Mouse (Mus musculus): ENCODE results near the gene Rnf185.

Gene Rnf185

DNA sequence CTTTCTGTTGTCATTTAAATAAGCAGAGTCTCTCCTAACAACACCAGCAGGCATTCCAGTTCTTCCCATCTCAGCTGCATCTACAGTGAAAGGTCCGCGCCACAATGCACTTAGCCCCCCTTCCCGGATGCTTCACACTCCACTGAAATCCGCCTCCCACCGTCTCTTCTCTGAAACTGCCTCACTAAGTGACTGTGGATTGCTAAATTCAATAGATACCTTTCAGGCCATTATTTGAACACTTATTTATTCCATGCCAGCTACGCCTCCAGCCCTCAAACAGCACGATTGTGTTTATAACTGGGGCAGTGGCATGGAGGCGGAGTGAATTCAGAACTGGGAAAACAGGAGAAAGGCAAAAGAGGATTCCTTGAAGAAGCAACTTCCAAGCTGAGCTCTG, 55.6 kb downstream of the Rnf185 start:
- no peak for DNase-seq (ENCODE audit: low read depth, low spot score)

GRCm38 (mm10) chr11:3396091-3396490, 56.1 kb downstream of the Rnf185 start:
- no peak for DNase-seq (ENCODE audit: low read depth, low spot score)

GRCm38 (mm10) chr11:3394520-3394919, 57.6 kb downstream of the Rnf185 start:
- DNase-seq (ENCODE audit: low read depth, low spot score): no peak

GRCm38 (mm10) chr11:3392526-3392925, 59.6 kb downstream of the Rnf185 start:
- DNase-seq (ENCODE audit: low read depth, low spot score): no peak

DNA sequence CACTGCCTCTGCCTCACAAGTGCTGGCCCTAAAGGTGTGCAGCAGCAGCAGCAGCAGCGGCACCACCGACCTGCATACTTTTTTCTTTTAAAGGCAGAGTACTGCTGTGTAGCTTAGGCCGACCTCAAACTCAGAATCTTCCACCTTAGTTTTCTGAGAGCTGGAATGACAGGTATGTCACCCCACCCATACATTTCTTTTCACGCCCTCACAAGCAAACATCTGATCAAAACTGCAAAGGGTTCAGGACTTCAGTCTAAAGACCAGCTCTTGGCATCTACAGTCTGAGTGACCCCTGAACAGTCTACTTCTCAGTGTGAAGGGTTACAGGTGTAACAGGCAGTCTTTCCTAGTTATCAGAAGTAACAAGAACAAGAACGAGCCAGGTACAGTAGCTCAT, 61.4 kb downstream of the Rnf185 start:
- DNase-seq (ENCODE audit: low read depth, low spot score): no peak

- no peak for DNase-seq (ENCODE audit: low read depth, low spot score)
Measured at GRCm38 (mm10) chr11:3389996-3390395, 62.2 kb downstream of the Rnf185 start.

GRCm38 (mm10) chr11:3387482-3388196, 64.5 kb downstream of the Rnf185 start:
- DNase-seq (ENCODE audit: low read depth, low spot score): no peak

GRCm38 (mm10) chr11:3386941-3387368, 65.2 kb downstream of the Rnf185 start:
- no peak for DNase-seq (ENCODE audit: low read depth, low spot score)

DNA sequence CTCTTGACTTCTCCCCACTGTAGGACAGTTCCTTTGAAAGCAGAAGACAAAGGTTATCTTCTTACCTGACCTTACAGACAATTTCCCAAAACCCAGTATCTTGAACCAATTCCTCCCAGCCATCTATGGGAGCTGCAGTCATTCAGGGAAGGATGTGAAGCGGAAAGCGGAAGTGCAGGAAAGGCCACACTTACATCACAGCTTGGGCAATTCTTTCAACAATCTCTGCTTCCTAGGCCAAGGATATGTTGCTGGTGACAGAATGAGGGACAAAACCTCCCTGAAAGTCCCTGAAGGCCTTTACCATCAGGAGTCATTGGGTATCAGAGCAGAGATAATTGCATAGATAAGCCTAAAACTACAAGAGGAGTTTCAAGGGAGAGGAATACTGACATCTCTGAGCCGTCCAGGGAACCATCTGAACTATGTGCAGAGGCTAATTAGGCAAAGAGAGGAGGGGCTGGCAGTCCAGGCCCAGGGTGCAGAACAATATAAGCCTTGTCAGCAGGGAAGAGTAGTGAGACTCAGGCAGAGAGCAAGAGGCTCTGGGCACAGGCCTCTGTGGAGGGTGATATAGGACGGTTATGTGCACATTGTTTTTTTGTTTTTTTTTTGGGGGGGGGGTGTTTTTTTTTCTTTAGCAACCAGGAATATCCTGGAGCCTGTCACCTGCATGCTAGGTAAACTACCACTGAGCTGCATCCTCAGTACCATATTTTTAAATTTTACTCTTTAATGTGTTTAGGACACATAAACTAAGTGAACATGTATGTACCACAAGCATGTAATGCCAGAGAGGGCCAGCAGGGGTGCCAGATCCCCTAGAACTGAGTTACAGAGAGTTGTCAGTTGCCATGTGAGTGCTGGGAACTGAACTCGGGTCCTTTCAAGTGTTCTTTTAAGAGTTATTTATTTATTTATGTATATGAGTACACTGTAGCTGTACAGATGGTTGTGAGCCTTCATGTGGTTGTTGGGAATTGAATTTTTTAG, 69.3 kb downstream of the Rnf185 start:
- no peak for DNase-seq (ENCODE audit: low read depth, low spot score)

DNA sequence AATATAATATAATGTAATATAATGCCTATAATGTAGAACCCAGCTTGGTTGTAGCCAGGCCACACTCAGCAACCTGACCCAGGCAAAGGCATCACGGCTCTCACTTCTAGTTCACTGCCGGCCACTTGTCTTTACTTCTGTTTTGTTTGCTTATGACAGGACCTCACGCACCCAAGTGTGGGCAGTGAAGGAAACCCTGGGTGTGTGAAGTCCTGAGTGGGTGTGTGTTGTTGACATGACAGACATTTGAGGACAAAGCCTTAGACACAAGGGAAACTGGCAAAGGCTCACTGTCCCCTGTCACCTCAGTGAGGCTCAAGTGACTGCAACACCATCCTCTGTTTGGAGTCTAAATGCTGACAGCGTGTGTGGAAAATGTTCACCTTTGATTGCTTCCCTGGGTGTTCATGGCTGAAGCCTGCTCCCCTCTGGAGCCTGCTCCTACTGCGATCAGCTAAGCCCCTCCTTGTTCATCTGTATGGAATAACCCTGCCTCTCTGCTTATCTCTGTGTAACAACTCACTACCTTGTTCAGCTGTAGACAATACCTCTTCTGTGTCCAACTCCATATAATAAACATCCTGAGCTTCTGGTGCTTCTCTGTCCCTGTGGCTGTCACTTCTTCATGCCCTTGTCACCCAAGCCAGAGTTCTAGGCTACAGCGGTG, 70.9 kb downstream of the Rnf185 start:
- no peak for DNase-seq (ENCODE audit: low read depth, low spot score)

- DNase-seq (ENCODE audit: low read depth, low spot score): no peak
Measured at GRCm38 (mm10) chr11:3379427-3379826, 72.7 kb downstream of the Rnf185 start.

- no peak for DNase-seq (ENCODE audit: low read depth, low spot score)
Measured at GRCm38 (mm10) chr11:3374741-3375140, 77.4 kb downstream of the Rnf185 start.

- DNase-seq (ENCODE audit: low read depth, low spot score): no peak
Measured at GRCm38 (mm10) chr11:3374293-3374645, 77.9 kb downstream of the Rnf185 start.

DNA sequence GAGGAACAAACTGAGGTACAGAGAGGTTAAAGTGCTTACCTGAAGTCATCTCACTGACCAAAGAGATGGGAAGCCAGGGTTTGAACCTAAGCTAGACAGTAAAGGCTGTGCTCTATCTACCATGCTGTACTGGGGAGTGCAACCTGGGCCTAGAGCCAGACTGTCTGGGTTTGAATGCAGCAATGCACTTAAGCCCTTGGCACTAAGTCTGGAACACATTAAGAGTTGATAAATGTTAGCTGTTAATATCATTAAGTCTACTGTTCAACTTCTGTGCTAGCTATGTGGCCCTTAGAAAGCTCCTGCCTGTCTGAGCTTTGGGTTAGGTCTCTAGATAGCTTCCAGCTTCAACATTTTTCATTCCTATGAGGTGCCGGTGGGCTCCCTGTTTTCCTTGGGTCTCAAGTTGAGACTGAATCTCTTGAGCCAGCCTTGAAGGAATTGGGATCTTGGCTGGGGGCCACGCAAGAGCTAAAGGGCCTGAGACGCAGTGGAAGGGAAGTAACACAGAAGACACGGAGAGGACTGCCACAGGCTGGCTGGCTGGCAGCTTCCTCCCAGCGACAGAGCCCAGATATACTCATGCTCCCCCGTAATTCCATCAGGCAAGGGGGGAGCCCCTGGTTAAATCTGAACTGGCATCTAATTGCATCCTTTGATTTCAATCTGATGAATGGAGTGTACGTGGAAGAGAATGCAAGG, 78.4 kb downstream of the Rnf185 start:
- DNase-seq (ENCODE audit: low read depth, low spot score): no peak

GRCm38 (mm10) chr11:3371599-3372295, 80.4 kb downstream of the Rnf185 start:
- no peak for DNase-seq (ENCODE audit: low read depth, low spot score)

DNA sequence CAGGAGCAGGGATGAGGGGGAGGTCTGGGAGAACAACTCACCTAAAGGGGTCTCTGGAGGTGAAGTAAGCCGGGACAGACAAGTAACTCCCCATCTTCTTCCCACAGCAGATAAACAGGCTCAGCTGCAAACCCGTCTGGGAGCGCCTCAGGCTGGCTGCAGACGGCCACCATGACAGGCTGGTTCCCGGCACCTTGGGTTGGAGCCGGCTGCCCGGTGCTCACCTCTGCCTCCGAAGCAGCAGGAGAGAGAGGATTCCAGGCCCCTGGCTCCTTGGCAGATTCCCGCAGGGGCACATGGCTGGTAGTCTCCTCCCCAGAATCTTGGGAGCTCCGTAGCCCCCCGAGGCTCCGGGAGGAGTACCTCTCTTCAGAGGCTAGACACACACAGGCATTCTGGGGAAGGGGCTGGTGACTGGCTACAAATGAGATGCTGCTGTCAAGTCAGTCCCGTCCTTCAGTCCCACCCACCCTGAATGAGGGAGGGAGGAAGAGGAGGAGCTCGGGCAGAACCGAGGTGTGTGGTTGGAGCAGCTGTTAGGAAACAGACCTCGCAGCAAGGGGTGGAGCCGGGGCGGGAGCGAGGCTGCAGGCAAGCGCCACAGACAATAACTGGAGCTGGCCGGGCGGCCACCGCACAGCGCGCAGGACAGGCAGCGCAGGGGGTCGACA, 81.1 kb downstream of the Rnf185 start:
- DNase-seq (ENCODE audit: low read depth, low spot score): peak; percentile 92

DNA sequence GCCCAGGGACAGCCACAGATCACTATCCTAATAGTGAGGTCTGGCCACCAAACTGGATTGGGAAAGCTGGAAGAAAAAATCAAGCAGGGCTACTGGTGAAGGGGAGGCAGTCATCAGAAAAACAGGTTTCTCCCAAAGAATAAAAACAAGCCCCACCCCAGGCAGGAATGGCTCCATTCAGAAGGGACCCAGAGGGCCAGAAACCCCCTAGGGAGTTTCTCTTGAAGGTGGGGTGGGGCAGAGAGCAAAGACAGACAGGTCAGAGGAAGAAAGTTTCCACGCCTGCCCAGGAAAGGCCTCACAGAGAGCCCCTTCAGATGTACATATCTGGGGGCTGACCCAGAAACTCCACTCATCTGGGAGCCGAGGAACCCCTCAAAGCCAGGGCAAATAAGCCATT, 82.0 kb downstream of the Rnf185 start:
- no peak for DNase-seq (ENCODE audit: low read depth, low spot score)

DNA sequence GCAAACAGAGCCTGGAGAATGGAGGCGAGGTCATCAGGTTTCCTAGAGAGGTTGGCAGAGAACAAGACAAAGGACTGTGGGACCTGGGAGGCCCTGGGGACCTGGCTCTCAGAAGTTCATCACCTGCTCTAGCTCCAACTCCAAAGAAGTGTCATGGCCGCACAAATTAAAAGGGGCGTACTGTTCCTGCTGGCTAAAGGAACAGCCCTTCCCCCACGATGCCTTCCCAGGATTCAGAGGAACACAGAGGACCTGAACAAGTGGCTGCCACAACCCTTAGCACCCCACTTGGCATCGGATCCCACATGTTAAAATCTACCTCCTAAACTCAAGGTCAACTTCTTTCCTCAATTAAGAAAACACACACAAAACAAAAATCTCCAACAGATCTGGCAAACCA, 82.7 kb downstream of the Rnf185 start:
- no peak for DNase-seq (ENCODE audit: low read depth, low spot score)

- no peak for DNase-seq (ENCODE audit: low read depth, low spot score)
Measured at GRCm38 (mm10) chr11:3368983-3369382, 83.2 kb downstream of the Rnf185 start.

DNA sequence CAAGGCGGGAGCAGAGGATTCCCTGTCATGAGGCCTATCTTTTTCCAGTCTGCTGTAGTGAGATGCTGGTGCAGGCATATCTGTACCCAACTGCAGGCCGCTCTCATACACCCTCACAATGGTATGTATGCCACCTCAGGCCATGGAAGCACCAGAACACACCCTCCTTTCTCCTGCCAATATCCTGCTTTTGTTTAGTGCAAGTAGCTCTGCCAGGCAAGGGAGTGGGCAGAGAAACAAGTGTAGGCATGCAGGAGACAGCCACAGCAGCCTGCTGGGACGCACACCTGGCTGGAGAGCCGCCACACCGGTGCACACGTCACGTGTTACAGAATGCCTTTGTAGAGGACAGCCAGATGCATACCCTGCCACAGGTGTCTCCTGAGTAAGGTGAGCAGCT, 85.8 kb downstream of the Rnf185 start:
- no peak for DNase-seq (ENCODE audit: low read depth, low spot score)
